Mouse (Mus musculus) cerebellum, adult 2 months (tissue): Measurements from ENCODE around the gene Gm10447. TPM values are rescaled to one million over a fixed set of nuclear protein-coding genes. Genes with fewer than 3 reads are reported as not detected.
A peak's percentile ranks its signal among the peaks of the same experiment; 100 is the strongest.

Source experiments
- DNase-seq, 2 experiments: peaks; one replicate each; pipeline ENCODE4 v3.0.0; 2021
- H3K27ac ChIP-seq: fragments of 200-500 bp; 2 replicates; pipeline ENCODE4 v1.5.1; 2012; ENCODE audit warnings: low read length, control low read depth, inconsistent platforms; ENCODE audit not compliant: insufficient read depth
- H3K27me3 ChIP-seq: fragments of 200-500 bp; 2 replicates; pipeline ENCODE4 v1.6.1; 2012; ENCODE audit warnings: inconsistent platforms, mild to moderate bottlenecking, low read length, moderate library complexity; ENCODE audit not compliant: control insufficient read depth, insufficient read depth
- H3K4me1 ChIP-seq: fragments of 200-500 bp; 2 replicates; pipeline ENCODE4 v1.6.1; 2011; ENCODE audit warnings: low read length; ENCODE audit not compliant: control insufficient read depth, insufficient read depth
- H3K4me3 ChIP-seq: fragments of 200-500 bp; replicated peaks from 2 replicates; pipeline ENCODE3; 2011; ENCODE audit warnings: mild to moderate bottlenecking, low read depth, low read length, control low read depth; ENCODE audit not compliant: insufficient read depth
- CTCF ChIP-seq: fragments of 200-500 bp; IDR thresholded peaks from 2 replicates; pipeline ENCODE4 v1.5.1; 2011; ENCODE audit warnings: low read depth, mild to moderate bottlenecking, control low read depth, low read length, moderate library complexity, borderline replicate concordance; ENCODE audit not compliant: insufficient read depth
- POLR2A ChIP-seq: fragments of 200-500 bp; IDR thresholded peaks from 2 replicates; pipeline ENCODE4 v1.6.1; 2011; ENCODE audit warnings: low read length, control low read depth, borderline replicate concordance; ENCODE audit not compliant: insufficient read depth
- WGBS: fragments of 180-500 bp; shearing (Covaris S2); methylation state at CpG from one replicate; pipeline ENCODE4 v1.1.7; 2018; 5-methylcytosine and 5-hydroxymethylcytosine counted together
- polyA plus RNA-seq: library from polyadenylated mRNA; depleted of rRNA; stranded (reverse); fragments of >200 nt; gene quantifications from 2 replicates; pipeline ENCODE4 v1.2.3, GENCODE M21; 2012; rRNA removed

The Gm10447 gene
- polyA plus RNA-seq, result 0.06 TPM in 1 of 2 replicates, not detected in the other

- WGBS, result 9% methylated on average over 42 of the region's 42 CpGs
- Histone ChIP-seq H3K27me3 (no peaks in the 10 kb centered on the region), H3K4me1 (peaks cover 9% of the 10 kb centered on the region), H3K4me3 (peak within 1 kb of the TSS; percentile 48), H3K27ac (no peak within 1 kb of the TSS)
- TF ChIP-seq POLR2A (no peak), CTCF (peak; percentile 31; the same call in 1 of the 2 replicates)
- peak; percentile 51 to 62 for DNase-seq
Measured at GRCm38 (mm10) chr11:53456474-53457371, at the start of gene Gm10447, which contains the start of gene Shroom1. Gm10447 (minus strand) TSS chr11:53457110. Shroom1 (plus strand) TSS chr11:53457205.

GRCm38 (mm10) chr11:53505026-53505663 lies 48.2 kb upstream of the Gm10447 start:
- Histone ChIP-seq H3K4me1 (peaks cover 26% of the 10 kb centered on the region), H3K27me3 (no peaks in the 10 kb centered on the region), H3K4me3 (no peak overlapping the region), H3K27ac (peak overlapping the region; percentile 98)
- 0 out of 2 replicates have a peak, but pooled peaks have one; percentile 2 for TF ChIP-seq CTCF
- no peak for TF ChIP-seq POLR2A
- DNase-seq, result peak; percentile 95 to 98
- 3% methylated on average over 5 of the region's 5 CpGs for WGBS

- Histone ChIP-seq H3K27ac (peak overlapping the region; percentile 98), H3K27me3 (no peaks in the 10 kb centered on the region), H3K4me3 (no peak overlapping the region), H3K4me1 (peaks cover 29% of the 10 kb centered on the region)
- peak in 1 of 2 experiments; percentile 41 for DNase-seq
- 56% methylated on average over 8 of the region's 8 CpGs for WGBS
- TF ChIP-seq POLR2A, result no peak
- TF ChIP-seq CTCF, result no peak
Measured at GRCm38 (mm10) chr11:53504376-53504775, 47.5 kb upstream of the Gm10447 start.

GRCm38 (mm10) chr11:53503738-53504137 lies 46.8 kb upstream of the Gm10447 start:
- H3K4me3 ChIP-seq, result no peak overlapping the region
- WGBS, result 95% methylated on average over 5 of the region's 5 CpGs

GRCm38 (mm10) chr11:53502039-53502765 lies 45.3 kb upstream of the Gm10447 start:
- Histone ChIP-seq H3K4me1 (peaks cover 23% of the 10 kb centered on the region), H3K4me3 (no peak overlapping the region), H3K27ac (no peak overlapping the region), H3K27me3 (no peaks in the 10 kb centered on the region)
- DNase-seq, result no peak
- TF ChIP-seq POLR2A, result no peak
- TF ChIP-seq CTCF, result peak; percentile 33; the same call in 1 of the 2 replicates
- 84% methylated on average over 8 of the region's 8 CpGs for WGBS

More at GRCm38 (mm10) chr11:53503738-53504137, 46.8 kb upstream of the Gm10447 start:
- no peak for DNase-seq
- Histone ChIP-seq H3K27ac (no peak overlapping the region), H3K4me1 (peaks cover 31% of the 10 kb centered on the region), H3K27me3 (no peaks in the 10 kb centered on the region)
- TF ChIP-seq POLR2A (no peak), CTCF (no peak)

GRCm38 (mm10) chr11:53500569-53500968 lies 43.7 kb upstream of the Gm10447 start:
- H3K4me1 ChIP-seq, result peaks cover 22% of the 10 kb centered on the region
- DNase-seq, result no peak
- 54% methylated on average over 11 of the region's 11 CpGs for WGBS
- H3K27me3 ChIP-seq, result no peaks in the 10 kb centered on the region
- H3K4me3 ChIP-seq, result no peak overlapping the region
- H3K27ac ChIP-seq, result no peak overlapping the region
- TF ChIP-seq POLR2A, result no peak
- no peak for TF ChIP-seq CTCF

GRCm38 (mm10) chr11:53496946-53497345 lies 40.0 kb upstream of the Gm10447 start:
- Histone ChIP-seq H3K4me3 (no peak overlapping the region), H3K27ac (peak overlapping the region; percentile 44), H3K4me1 (peaks cover 13% of the 10 kb centered on the region), H3K27me3 (no peaks in the 10 kb centered on the region)
- peak; percentile 46 to 60 for DNase-seq
- WGBS, result 13% methylated on average over 6 of the region's 6 CpGs
- TF ChIP-seq POLR2A (no peak), CTCF (no peak)
